Mouse (Mus musculus): ENCODE measurements around the gene Scp2d1. TPM values are rescaled to one million over a fixed set of nuclear protein-coding genes. Genes with fewer than 3 reads are reported as not detected.

Gene Scp2d1
- not detected for polyA plus RNA-seq (2017; shearing (Covaris generic))

DNA sequence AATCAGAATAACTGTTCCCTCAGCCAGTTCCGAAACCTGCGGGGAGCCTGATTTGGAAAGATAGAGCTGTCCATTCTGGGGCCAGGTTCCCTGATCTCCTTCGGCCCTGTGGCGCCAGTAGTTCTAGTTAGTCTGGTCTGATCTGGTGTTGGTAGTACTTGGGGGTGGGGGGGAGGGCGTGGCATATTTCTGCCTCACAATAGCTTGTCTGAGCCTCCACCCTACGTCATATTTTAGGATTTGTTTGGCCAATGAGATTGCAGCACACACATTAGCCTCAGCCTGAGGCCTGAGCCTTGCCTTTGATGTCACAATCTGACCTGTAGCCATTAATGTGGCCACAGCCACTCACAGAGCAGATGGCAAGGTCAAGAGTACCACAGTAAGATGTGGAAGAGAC is at the start of gene Scp2d1:
Gene Scp2d1 (plus strand): TSS at position 301 of the 400 bp plus-strand sequence.

Other genes with a start within 250 kb of the Scp2d1 start
- gene Smim26, start 229.6 kb upstream of the Scp2d1 start, polyA plus RNA-seq (2017; shearing (Covaris generic)), result 25.6 TPM
- gene Dtd1, start 223.8 kb upstream of the Scp2d1 start, polyA plus RNA-seq (2017; shearing (Covaris generic)), result 63.6 TPM